Mouse (Mus musculus) telencephalon, adult 2 months (tissue): ENCODE measurements around the gene Amigo1.

Source experiments
- DNase-seq: peaks from one replicate; pipeline ENCODE4 v3.0.0-alpha.2; 2011; ENCODE audit warnings: low read depth, low spot score

The Amigo1 gene

DNA sequence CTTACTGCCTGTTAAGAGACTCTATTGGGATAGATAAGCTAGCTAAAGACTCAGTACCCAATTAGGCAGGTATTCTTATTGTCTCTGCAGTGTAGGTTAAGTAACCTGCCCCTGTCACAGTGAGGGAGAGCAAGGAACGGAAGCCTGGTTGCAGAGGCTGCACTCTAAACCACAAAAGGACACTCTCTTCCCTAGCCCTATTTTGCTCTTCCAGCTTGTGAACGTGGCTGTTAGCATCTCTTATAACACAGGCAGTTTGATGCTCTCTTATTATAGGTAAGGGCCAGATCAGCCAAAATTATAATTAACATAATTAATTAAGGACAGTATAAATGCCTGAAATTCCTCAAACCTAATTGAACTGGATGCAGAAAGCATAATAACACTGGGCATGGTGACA lies 5.6 kb upstream of the Amigo1 start:
- no peak for DNase-seq

DNA sequence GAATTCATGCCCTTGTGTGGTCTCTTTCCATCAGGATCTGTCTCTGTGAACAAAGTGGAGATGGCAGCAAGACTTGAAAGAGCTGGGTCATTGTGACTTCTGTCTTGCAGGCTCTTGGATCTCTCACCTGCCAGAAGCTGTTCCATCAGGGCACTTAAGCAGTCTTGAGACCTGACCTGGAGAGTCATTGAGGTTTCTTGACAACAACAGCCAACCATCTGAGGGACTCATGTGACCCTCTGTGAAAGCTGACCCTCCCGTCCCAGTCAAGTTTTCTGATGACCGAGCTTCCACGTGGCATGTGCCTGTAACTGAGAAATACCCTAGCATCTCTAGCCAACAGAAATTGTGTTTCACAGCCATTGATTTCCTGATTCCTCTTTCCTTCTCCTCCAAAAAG lies 1.4 kb upstream of the Amigo1 start:
- DNase-seq = no peak

DNA sequence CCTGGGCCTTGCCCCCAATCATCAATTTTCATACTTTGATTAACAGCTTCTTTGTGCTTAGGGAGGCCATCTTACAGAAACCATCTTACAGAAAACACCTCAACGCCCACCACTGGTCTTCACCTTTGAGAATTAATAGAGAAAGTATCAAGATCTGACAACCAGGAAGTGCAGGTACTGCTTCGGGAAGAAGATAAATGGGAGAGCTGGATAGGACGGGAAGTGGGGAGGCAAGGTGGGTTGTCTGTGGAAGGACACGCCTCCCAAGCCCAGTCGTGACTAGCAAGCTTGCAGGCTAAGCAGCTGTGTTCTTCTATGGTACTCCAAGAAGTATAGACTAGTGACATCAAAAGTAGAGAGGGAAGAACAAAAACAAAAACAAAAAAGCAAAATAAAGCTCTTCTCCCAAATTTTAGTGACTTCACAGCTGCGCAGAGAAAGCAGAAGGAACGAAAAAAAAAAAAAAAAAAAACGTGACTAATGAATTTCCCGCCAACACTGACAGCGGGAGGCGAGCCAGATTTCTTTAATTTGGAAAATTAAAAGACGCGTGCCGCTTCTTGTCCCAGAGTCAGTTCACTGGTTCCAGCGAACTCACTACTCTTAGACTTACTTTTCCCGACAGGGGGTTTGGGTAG lies 556 bp upstream of the Amigo1 start:
- DNase-seq = no peak

GRCm38 (mm10) chr3:108187111-108187795 lies 1.1 kb downstream of the Amigo1 start:
- no peak for DNase-seq

DNA sequence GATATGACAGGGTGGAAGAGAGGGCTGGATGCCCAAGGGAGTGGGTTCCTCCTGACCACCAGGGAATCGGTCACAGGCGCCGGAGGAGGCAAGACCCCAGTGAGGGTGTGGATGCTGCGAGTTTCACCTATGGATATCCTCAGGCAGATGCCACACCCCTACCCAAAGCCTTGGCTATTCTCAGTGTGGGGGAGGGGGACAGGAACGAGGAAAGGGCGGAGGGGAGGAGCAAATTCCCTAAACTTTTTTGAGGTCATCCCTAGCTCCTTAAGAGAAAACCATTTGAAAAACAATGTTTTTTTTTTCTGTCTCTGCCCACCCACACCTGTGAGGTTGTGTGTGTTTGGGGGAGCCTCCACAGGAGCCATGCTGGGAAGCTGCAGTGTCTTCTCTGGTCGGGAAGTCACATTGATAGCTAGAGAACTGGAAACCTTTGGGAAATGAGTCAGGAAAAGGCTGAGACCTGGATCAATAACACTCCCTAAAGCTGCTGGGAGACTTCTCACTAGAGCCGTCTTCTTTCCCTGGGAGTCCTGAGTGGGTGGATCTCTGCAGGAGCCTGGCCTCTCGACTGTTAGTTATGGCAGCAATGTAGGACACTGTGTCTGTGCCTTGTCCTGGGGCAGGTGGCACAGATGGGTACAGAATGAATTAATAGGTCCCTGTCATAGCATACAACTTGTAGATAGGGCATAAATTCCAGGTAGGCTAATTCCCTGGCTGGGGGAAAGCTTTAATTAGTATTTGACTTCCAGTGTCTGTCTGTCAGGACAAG lies 2.8 kb downstream of the Amigo1 start:
- no peak for DNase-seq

GRCm38 (mm10) chr3:108189897-108190296 lies 3.8 kb downstream of the Amigo1 start:
- no peak for DNase-seq

DNA sequence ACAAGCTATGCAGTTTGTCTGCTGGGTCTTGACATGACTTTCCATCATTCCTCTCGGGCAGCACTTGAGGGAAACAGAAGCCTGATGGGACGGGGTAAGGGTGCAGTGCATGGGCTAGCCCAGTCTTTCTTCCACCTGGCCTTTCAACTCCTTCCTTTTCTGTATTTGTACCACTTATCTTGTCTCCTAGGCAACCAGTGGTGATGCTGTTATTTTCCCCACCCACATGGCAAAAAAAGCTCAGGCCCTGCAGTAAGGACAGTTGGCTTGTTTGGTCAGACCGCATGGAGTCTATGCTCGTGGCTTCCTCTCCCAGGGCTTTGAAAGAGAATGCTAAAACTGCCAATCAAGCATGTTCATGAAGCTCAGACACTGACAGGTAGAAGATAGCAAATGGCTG lies 7.6 kb downstream of the Amigo1 start:
- DNase-seq = no peak

DNA sequence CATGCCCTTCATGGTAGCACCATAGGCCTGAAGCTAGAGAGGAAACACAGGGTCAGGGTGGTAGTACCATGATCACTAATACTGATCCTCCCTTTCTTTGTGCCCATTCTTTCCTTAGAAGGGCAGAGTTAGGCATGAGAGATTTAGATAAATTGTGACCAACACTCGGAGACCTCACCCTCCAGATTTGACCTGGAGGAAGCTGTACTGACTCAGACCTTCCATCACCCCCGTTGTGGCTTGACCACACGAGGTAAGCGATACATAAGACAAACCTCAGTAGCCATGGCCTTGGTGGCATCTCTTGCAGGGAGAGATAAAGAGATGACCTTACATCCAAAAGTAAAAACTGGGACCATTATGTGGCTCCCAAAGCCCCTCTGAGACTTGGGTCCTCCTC lies 9.2 kb downstream of the Amigo1 start:
- no peak for DNase-seq

- DNase-seq = peak; percentile 77
Observed at GRCm38 (mm10) chr3:108195941-108196590, 9.9 kb downstream of the Amigo1 start.

DNA sequence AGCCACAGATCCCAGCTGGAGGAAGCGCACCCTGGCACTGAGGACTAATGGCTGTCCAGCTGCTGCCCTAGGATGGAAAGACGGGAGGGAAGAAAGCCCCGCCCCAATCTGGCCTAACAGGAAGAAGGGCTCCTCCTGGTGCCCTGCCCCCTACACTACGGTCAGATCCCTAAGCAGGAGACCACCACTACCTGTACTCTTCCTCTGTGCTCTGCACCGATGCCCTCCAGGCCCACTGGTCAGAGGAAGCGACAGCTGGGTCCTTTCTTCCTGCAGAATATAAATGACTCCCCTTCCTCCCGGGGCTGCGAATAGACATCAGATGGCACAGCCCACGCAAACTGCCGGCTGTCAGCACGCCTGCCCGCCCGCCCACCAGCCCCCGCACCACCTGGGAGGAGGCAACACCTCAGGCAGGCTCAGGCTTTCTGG lies 10.9 kb downstream of the Amigo1 start:
- DNase-seq = peak; percentile 84

DNA sequence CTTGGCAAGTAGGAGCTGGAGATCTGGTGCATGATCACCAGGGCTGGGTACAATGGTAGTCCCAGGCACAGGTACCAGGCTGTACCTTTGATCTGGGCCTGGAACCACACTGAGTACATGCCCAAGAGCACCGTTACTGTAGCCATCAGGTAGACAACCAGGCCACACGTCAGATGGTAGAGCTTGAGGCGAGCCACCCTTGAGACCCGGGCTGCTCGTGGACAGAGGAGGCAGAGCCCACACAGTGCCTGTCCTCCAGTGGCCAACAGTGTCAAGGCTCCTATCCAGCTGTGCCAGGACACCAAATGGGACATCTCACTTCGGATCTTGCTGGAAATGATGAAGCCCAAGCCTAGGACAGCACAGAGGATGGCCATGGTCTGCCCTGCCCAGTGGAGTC lies 13.1 kb downstream of the Amigo1 start:
- DNase-seq = no peak

DNA sequence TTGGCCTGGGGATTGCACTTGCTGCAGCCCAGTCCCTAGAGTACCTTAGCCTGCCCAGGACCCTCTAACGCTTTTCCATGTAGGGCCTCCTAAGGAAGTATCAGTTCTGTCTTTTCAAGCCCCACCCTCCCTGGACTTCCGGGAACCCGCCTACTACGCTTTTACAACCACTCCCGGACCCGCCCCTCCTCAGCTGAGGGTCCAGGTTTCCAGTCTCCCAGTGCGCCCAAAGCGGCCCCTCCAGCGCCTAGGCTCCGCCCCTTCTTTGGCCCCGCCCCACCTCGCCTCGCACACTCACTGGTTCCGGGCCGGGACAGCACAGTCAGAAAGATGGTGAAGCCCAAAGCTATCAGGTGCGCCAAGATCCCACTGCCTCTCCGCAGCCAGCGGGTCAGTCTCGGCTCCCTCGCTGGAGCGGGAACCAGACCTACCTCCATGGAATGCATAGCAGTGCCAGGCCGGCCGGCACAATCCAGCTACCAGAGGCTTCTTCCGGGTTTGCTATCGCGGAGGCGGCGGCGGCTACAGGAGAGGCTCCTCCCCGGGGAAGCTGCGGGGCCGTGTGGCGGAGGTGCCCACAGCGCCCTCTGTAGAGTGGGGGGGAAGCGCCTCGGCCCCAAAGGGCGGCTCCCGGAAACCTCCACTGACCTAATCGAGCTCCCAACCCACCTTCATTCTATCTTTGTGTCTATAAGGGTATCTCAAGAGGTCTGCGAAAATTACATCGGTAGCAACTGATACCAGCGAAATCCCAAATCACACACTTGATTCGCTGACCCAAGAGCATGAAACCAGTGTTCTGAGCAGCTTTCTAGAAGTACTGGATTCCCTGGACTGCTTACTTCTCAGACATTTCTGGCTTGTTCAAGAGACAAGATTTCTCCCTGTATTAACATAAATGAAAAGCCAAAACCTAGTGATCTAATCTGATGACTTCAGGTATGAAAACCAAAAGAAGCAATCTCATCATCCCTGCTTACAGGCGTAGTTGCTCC lies 14.5 kb downstream of the Amigo1 start, which contains the start of gene Cyb561d1:
Cyb561d1 (minus strand) TSS at position 884 of the 995 bp plus-strand sequence.
- DNase-seq = no peak

GRCm38 (mm10) chr3:108202506-108202905 lies 16.4 kb downstream of the Amigo1 start:
- no peak for DNase-seq

- no peak for DNase-seq
Observed at GRCm38 (mm10) chr3:108203212-108203611, 17.1 kb downstream of the Amigo1 start.

DNA sequence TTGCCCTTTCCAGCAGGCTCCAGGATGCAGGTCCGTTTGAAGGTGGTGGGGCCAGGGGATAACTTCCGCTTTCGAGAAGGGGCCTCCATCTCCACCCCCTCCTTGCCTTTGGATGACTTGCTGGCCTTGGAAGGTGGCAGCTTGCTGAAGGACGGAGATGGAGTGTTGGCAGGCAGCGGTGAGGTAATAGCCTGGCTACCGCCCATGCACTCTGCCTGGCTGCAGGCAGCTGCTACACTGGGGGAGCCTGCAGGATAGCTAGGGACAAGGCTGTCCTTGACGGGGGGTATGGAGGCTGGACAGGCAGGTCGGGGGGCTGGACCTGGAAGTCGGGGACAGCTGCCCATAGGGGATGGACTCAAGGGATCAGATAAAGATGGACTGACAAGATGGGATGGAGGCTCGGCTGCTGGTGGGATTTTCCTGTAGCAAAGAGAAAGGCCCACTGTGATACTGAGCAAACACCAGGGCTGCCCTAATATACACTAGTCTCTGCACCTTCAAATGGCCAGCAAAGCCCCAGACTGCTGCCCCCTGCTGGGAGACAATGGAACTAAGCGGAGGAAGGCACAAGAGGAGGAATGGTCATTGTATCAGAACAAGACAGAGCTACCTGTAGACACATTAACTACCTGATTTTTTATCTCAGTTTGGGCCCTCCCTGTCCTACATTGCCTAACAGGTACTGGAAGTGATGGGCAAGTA lies 17.6 kb downstream of the Amigo1 start:
- DNase-seq = no peak

DNA sequence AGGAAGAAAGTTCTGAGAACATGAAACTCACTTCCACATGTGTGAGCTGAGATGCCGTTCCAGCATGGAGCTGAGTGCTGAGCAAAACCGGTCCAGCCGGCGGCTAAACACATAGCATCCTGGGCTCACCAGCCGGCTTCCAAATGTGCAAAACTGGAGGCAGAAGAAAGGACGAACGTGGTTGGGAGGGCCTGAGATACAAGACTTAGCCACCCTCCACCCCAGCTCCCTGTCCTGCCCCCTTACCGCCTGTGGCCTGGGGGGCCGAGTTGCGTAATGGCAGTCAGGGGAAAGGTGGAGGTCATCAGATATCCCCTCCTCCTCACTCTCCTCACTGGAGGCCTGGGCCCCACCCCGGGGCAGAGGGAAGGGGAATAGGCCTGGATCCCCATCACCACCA lies 18.3 kb downstream of the Amigo1 start:
- DNase-seq = no peak

- no peak for DNase-seq
Observed at GRCm38 (mm10) chr3:108205601-108206000, 19.5 kb downstream of the Amigo1 start.

- DNase-seq = no peak
Observed at GRCm38 (mm10) chr3:108206731-108207375, 20.7 kb downstream of the Amigo1 start.

- DNase-seq = no peak
Observed at GRCm38 (mm10) chr3:108209001-108209400, 22.9 kb downstream of the Amigo1 start.

DNA sequence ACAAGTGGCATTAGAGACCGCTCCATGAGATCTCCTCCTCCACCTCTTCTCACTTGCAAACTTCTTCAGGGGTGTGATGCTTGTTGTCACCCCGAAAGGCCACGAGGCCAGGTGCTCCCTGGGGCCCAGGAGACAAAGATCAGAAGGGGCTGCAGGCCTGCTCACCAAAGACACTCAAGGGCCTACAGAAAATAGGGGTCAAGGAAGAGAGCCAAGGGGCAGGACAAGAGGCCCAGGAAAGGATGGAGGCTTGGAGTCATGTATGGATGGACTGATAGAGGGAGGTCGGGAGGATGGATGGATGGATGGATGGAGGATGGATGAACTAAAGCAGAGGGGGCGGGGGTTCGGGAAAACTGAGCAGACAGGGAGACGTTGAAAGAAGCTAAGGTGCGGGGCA lies 23.4 kb downstream of the Amigo1 start:
- DNase-seq = no peak
